Mouse (Mus musculus) 416B (cell line): ENCODE results near the gene Mkrn1.
"Not testable (repeated sequence)": the region's sequence is repeated elsewhere in the genome, so short reads cannot be mapped to it uniquely, and the experiment has no call there.

Experiments
- DNase-seq: peaks from one replicate; pipeline ENCODE4 v3.0.0; 2011; ENCODE audit warnings: low read depth

Gene Mkrn1

GRCm38 (mm10) chr6:39430722-39431121 lies 10.5 kb upstream of the Mkrn1 start:
- no peak for DNase-seq

- DNase-seq: no peak
These were observed 8.9 kb upstream of the Mkrn1 start for GRCm38 (mm10) chr6:39429007-39429788.

GRCm38 (mm10) chr6:39427276-39428003 lies 7.2 kb upstream of the Mkrn1 start:
- peak; percentile 42 for DNase-seq

GRCm38 (mm10) chr6:39426725-39427124 lies 6.5 kb upstream of the Mkrn1 start:
- DNase-seq: no peak

GRCm38 (mm10) chr6:39425181-39425580 lies 4.9 kb upstream of the Mkrn1 start:
- no peak for DNase-seq

- DNase-seq: no peak
These were observed 3.4 kb upstream of the Mkrn1 start for GRCm38 (mm10) chr6:39423686-39424085.

GRCm38 (mm10) chr6:39423130-39423551 lies 2.9 kb upstream of the Mkrn1 start:
- DNase-seq: no peak

GRCm38 (mm10) chr6:39420867-39421266 lies 605 bp upstream of the Mkrn1 start:
- no peak for DNase-seq

GRCm38 (mm10) chr6:39419386-39419850 lies 844 bp downstream of the Mkrn1 start:
- peak; percentile 33 for DNase-seq

- DNase-seq: not testable (repeated sequence)
These were observed 3.6 kb downstream of the Mkrn1 start for GRCm38 (mm10) chr6:39416654-39417053.

GRCm38 (mm10) chr6:39415762-39416161 lies 4.5 kb downstream of the Mkrn1 start:
- DNase-seq: peak; percentile 86

- no peak for DNase-seq
These were observed 6.2 kb downstream of the Mkrn1 start for GRCm38 (mm10) chr6:39414106-39414505.

GRCm38 (mm10) chr6:39406480-39406879 lies 13.8 kb downstream of the Mkrn1 start:
- DNase-seq: peak; percentile 71

GRCm38 (mm10) chr6:39403136-39403535 lies 17.1 kb downstream of the Mkrn1 start:
- DNase-seq: no peak

- DNase-seq: no peak
These were observed 19.9 kb downstream of the Mkrn1 start for GRCm38 (mm10) chr6:39400343-39400742.

GRCm38 (mm10) chr6:39398342-39398741 lies 21.9 kb downstream of the Mkrn1 start:
- DNase-seq: no peak

- no peak for DNase-seq
These were observed 23.2 kb downstream of the Mkrn1 start for GRCm38 (mm10) chr6:39397046-39397445.

- no peak for DNase-seq
These were observed 24.3 kb downstream of the Mkrn1 start for GRCm38 (mm10) chr6:39395916-39396315.

GRCm38 (mm10) chr6:39395471-39395870 lies 24.8 kb downstream of the Mkrn1 start:
- no peak for DNase-seq

GRCm38 (mm10) chr6:39389988-39390387 lies 30.3 kb downstream of the Mkrn1 start:
- DNase-seq: no peak

GRCm38 (mm10) chr6:39381125-39381880 lies 39.0 kb downstream of the Mkrn1 start, which contains the start of gene Rab19:
Rab19 (plus strand) TSS chr6:39381175.
- no peak for DNase-seq

- no peak for DNase-seq
These were observed 40.0 kb downstream of the Mkrn1 start for GRCm38 (mm10) chr6:39380276-39380675.
